Mouse (Mus musculus) CH12F3 (cell line): ENCODE data around the gene Tyw1.

Source experiments
- in situ Hi-C: fragments of 300-500 bp; cut with MboI; formaldehyde crosslinking; loops from 2 replicates; pipeline ENCODE4 v1.14.3; 2020; ENCODE audit warnings: low sequenced_read_pairs

Gene Tyw1

GRCm38 (mm10) chr5:130369237-130369636 is 113.8 kb downstream of the Tyw1 start, which contains the start of gene Caln1:
TSS of gene Caln1 (plus strand) at chr5:130369455.
- in situ Hi-C loops: no loop called here

DNA sequence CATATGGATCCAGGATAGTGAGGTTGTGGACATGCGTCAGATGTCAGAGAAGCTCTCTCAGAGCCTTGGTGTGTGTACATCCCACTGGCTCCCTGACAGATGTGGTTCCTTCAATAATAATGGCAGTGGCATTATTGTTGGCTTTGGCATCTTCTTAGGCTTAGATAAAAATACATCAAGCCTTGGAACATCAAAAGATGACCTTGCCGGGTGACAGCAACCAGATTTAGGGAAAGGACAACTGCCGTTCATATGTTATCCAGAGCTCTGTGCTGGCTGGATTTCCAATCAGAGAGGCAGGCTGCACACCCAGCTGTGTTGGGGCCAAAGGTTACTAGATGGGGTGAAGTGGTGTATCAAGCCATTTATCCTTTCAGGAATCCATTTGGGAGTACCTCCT is 120.0 kb downstream of the Tyw1 start:
- in situ Hi-C loops: no loop called here

GRCm38 (mm10) chr5:130384222-130384912 is 128.9 kb downstream of the Tyw1 start, which contains the start of gene A330070K13Rik:
TSS of gene A330070K13Rik (minus strand) at chr5:130384631.
- in situ Hi-C loops: no loop called here

DNA sequence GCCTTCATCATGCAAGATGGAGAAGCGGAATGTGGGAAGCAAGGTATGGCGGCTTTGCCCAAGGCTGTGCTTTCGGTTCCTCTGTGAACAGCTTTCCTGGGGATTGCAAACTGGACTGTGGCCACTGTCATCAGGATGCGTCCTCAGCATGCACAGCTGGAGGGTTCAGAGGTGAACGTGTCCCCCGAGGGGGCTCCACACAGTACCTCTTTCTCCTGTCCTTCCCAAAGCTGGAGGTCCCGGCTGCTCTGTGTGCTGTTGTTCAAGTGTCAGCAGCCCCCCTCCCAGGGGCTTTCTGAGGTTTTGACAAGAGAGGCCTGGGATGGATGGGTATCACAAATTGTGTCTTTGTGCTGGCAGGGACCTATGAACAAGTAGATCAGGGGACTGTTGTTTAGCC is 131.0 kb downstream of the Tyw1 start:
- in situ Hi-C loops: no loop called here
